Mouse (Mus musculus): ENCODE results near the gene 1700019N19Rik.

1700019N19Rik gene

GRCm38 (mm10) chr19:58808864-58809263 lies 14.6 kb upstream of the 1700019N19Rik start:
- DNase-seq (ENCODE audit: low read depth, low spot score), result no peak

GRCm38 (mm10) chr19:58806364-58806763 lies 12.1 kb upstream of the 1700019N19Rik start:
- peak; percentile 74 for DNase-seq (ENCODE audit: low read depth, low spot score)

DNA sequence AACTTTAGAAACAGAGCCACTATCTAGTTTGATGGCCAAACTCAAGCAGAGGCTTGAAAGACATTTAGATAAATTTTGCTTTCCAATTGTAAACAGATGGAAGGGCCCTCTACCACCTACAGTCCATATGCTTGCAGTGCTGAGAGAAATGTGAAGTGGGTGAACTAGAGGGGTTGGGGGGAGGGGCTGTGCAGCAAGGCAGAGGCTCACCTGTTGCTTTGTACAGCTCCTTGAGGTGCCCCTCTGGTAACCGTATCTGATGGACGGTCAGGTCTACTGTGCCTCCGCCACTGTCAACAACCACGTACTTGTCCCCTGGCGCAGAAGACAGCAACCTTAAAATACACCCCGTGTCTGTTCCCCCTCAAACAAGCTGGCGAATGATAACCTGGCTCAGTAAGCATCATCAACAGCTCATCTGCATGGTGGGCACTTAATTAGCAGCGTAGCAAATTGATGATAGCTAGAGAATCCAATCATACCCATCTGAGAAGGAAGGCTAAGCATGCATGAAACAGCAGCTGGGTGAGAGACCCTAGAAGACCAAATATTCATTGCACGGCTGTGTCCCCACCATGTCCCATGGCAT lies 11.0 kb upstream of the 1700019N19Rik start:
- no peak for DNase-seq (ENCODE audit: low read depth, low spot score)

- DNase-seq (ENCODE audit: low read depth, low spot score), result no peak
Measured at GRCm38 (mm10) chr19:58795114-58795669, 931 bp upstream of the 1700019N19Rik start.

- no peak for DNase-seq (ENCODE audit: low read depth, low spot score)
Measured at GRCm38 (mm10) chr19:58789194-58789593, 5.1 kb downstream of the 1700019N19Rik start.

- DNase-seq (ENCODE audit: low read depth, low spot score), result no peak
Measured at GRCm38 (mm10) chr19:58783938-58784337, 10.3 kb downstream of the 1700019N19Rik start.

- no peak for DNase-seq (ENCODE audit: low read depth, low spot score)
Measured at GRCm38 (mm10) chr19:58781566-58781965, 12.7 kb downstream of the 1700019N19Rik start.

- no peak for DNase-seq (ENCODE audit: low read depth, low spot score)
Measured at GRCm38 (mm10) chr19:58776461-58776860, 17.8 kb downstream of the 1700019N19Rik start.

GRCm38 (mm10) chr19:58767329-58767728 lies 26.9 kb downstream of the 1700019N19Rik start:
- no peak for DNase-seq (ENCODE audit: low read depth, low spot score)

- DNase-seq (ENCODE audit: low read depth, low spot score), result peak; percentile 56
Measured at GRCm38 (mm10) chr19:58762848-58763541, 31.3 kb downstream of the 1700019N19Rik start.

- DNase-seq (ENCODE audit: low read depth, low spot score), result peak; percentile 90
Measured at GRCm38 (mm10) chr19:58762316-58762715, 31.9 kb downstream of the 1700019N19Rik start.

GRCm38 (mm10) chr19:58759423-58759822 lies 34.8 kb downstream of the 1700019N19Rik start, which contains the start of gene Pnliprp2:
Pnliprp2 (plus strand) TSS chr19:58759719.
- DNase-seq (ENCODE audit: low read depth, low spot score), result peak; percentile 75

GRCm38 (mm10) chr19:58758871-58759270 lies 35.4 kb downstream of the 1700019N19Rik start:
- no peak for DNase-seq (ENCODE audit: low read depth, low spot score)

- DNase-seq (ENCODE audit: low read depth, low spot score), result no peak
Measured at GRCm38 (mm10) chr19:58751504-58751903, 42.8 kb downstream of the 1700019N19Rik start.

- DNase-seq (ENCODE audit: low read depth, low spot score), result no peak
Measured at GRCm38 (mm10) chr19:58750822-58751221, 43.4 kb downstream of the 1700019N19Rik start.

- no peak for DNase-seq (ENCODE audit: low read depth, low spot score)
Measured at GRCm38 (mm10) chr19:58747498-58748000, 46.7 kb downstream of the 1700019N19Rik start.

GRCm38 (mm10) chr19:58743736-58744135 lies 50.5 kb downstream of the 1700019N19Rik start:
- DNase-seq (ENCODE audit: low read depth, low spot score), result no peak

- no peak for DNase-seq (ENCODE audit: low read depth, low spot score)
Measured at GRCm38 (mm10) chr19:58742711-58743110, 51.5 kb downstream of the 1700019N19Rik start.

- no peak for DNase-seq (ENCODE audit: low read depth, low spot score)
Measured at GRCm38 (mm10) chr19:58741036-58741435, 53.2 kb downstream of the 1700019N19Rik start.

GRCm38 (mm10) chr19:58738111-58738510 lies 56.1 kb downstream of the 1700019N19Rik start:
- DNase-seq (ENCODE audit: low read depth, low spot score), result no peak

All from R1 (cell line).